Mouse (Mus musculus) layer of hippocampus, adult 9-11 months (tissue): ENCODE measurements at regions not wholly inside any gene's neighbourhood (a gene's known extent, or its start where the extent isn't known, plus 50 kb on each side); places are given as distances from the start of the nearest gene placed in this dataset.

ENCODE experiments used
- DNase-seq: peaks from one replicate; pipeline ENCODE4 v3.0.0; 2022

GRCm38 (mm10) chr16:87067523-87067922, 286.5 kb upstream of the N6amt1 start:
- DNase-seq, result no peak

- DNase-seq, result no peak
Measured at GRCm38 (mm10) chr16:87060473-87060872, 293.5 kb upstream of the N6amt1 start.

GRCm38 (mm10) chr16:87049741-87050383, 304.1 kb upstream of the N6amt1 start:
- no peak for DNase-seq

GRCm38 (mm10) chr16:87044773-87045561, 309.0 kb upstream of the N6amt1 start:
- no peak for DNase-seq

GRCm38 (mm10) chr16:87043689-87044088, 310.3 kb upstream of the N6amt1 start:
- no peak for DNase-seq

- no peak for DNase-seq
Measured at GRCm38 (mm10) chr16:87040366-87040765, 313.6 kb upstream of the N6amt1 start.

- DNase-seq, result no peak
Measured at GRCm38 (mm10) chr16:87039861-87040260, 314.1 kb upstream of the N6amt1 start.

GRCm38 (mm10) chr16:87037061-87037460, 316.9 kb upstream of the N6amt1 start:
- DNase-seq, result no peak

- no peak for DNase-seq
Measured at GRCm38 (mm10) chr16:87031836-87032235, 322.1 kb upstream of the N6amt1 start.

- DNase-seq, result peak; percentile 34
Measured at GRCm38 (mm10) chr16:87028516-87029145, 325.4 kb upstream of the N6amt1 start.

- peak; percentile 10 for DNase-seq
Measured at GRCm38 (mm10) chr16:87027621-87028020, 326.4 kb upstream of the N6amt1 start.

- DNase-seq, result no peak
Measured at GRCm38 (mm10) chr16:87022041-87022440, 331.9 kb upstream of the N6amt1 start.

- no peak for DNase-seq
Measured at GRCm38 (mm10) chr16:87017107-87017670, 336.8 kb upstream of the N6amt1 start.

- no peak for DNase-seq
Measured at GRCm38 (mm10) chr16:87001579-87001978, 352.4 kb upstream of the N6amt1 start.

GRCm38 (mm10) chr16:87001135-87001534, 352.9 kb upstream of the N6amt1 start:
- peak; percentile 15 for DNase-seq

- DNase-seq, result peak; percentile 15
Measured at GRCm38 (mm10) chr16:86971691-86972090, 382.3 kb upstream of the N6amt1 start.

GRCm38 (mm10) chr16:86949681-86950080, 404.3 kb upstream of the N6amt1 start:
- no peak for DNase-seq

- DNase-seq, result no peak
Measured at GRCm38 (mm10) chr16:86945531-86946144, 408.3 kb upstream of the N6amt1 start.

- no peak for DNase-seq
Measured at GRCm38 (mm10) chr16:86945058-86945457, 408.9 kb upstream of the N6amt1 start.

GRCm38 (mm10) chr16:86934989-86935388, 419.0 kb upstream of the N6amt1 start:
- no peak for DNase-seq

GRCm38 (mm10) chr16:86932765-86933164, 421.2 kb upstream of the N6amt1 start:
- DNase-seq, result peak; percentile 25

GRCm38 (mm10) chr16:86897967-86898710, 455.8 kb upstream of the N6amt1 start:
- DNase-seq, result no peak
